Mouse (Mus musculus) mouse trophoblast stem cell (cell line): Measurements from ENCODE around the gene Pla1a.

ENCODE experiments used
- in situ Hi-C, 2 experiments: fragments of 300-500 bp; cut with MseI, MboI; formaldehyde crosslinking; loops; 2 replicates in 1 of 2; 3 replicates in 1 of 2; pipeline ENCODE4 v1.15.1; 2025

The Pla1a gene

DNA sequence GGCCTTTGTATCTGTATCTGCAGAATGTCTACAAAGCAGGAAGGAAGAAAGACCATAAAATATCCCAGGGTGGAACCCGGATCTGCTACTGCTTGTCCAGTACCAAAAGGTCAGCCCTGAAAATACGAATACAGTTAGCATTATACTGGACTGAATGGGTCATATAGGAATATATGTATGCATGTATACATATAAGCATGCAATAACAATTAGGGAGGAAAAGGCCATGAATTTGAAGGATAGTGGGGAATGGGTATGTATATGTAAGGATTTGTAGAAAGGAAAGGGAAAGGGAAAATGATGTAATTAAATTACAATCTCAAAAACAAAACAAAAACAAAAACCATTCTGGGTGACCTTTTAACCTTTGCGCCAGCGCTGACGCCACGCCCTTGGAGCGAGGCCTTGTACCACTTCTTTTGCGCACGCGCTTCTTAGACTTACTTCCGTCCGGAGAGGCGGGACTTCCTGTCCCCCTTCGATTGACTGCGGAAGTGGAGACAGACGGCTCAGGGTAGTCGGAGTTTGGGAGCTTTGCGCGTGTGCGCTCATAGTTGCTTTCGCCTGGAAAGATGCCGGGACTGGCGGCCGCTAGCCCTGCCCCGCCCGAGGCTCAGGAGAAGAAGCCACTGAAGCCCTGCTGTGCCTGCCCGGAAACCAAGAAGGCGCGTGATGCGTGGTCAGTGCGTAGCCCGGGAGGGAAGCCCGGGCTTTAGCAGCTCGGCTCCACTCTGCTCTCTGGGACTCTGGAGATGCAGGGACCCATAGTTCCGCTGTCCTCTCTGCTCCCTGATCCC lies 86.2 kb downstream of the Pla1a start, which contains the start of the genes Cox17 and Gm21987:
Gene Cox17 (plus strand): TSS at position 463 of the 797 bp plus-strand sequence.
Gene Gm21987 (plus strand): TSS at position 512 of the 797 bp plus-strand sequence.
- in situ Hi-C loops, result loop anchor here (5.0 to 10.0 kb wide), 2 partner anchors 138 to 141 kb away; no protein-coding TSS in a partner anchor
